8 mouse cellular contexts compared by ENCODE assay signal in genomic region chr10:3696727-3697348, GRCm38 (mm10). TPM values are rescaled to one million over a fixed set of nuclear protein-coding genes. Genes with fewer than 3 reads are reported as not detected.
DNase-seq lines count a peak whose midpoint lies in the region; ATAC-seq and TF ChIP-seq lines count a peak whose summit lies in the region.

No protein-coding gene starts in this region.

- H3K27ac ChIP-seq in liver, adult 2 months (replicated peaks; ENCODE audit: insufficient read depth, low read depth, low read length) = peak overlapping the region; percentile 69
- no peak overlapping the region for H3K27ac ChIP-seq in liver, embryonic 12.5 days
- peak overlapping the region; percentile 79 for H3K27ac ChIP-seq in embryonic facial prominence, embryonic 14.5 days (replicated peaks; ENCODE audit: low read depth, low read length)
- H3K27ac ChIP-seq in heart, embryonic 10.5 days = peak overlapping the region; percentile 47; the same call in 1 of the 2 replicates
- peak overlapping the region; percentile 56 for H3K27ac ChIP-seq in lung, embryonic 16.5 days (ENCODE audit: low read length)

- no peak for TF ChIP-seq CTCF in liver, adult 2 months (IDR thresholded peaks at IDR 0.05; ENCODE audit: low read depth, low read length)

- no peaks in the 10 kb centered on the region for H3K36me3 ChIP-seq in liver, adult 2 months (ENCODE audit: control insufficient read depth, insufficient read depth, low read length)
- H3K36me3 ChIP-seq in liver, embryonic 12.5 days = no peaks in the 10 kb centered on the region
- no peaks in the 10 kb centered on the region for H3K36me3 ChIP-seq in embryonic facial prominence, embryonic 14.5 days (ENCODE audit: control insufficient read depth, insufficient read depth, low read length)
- no peaks in the 10 kb centered on the region for H3K36me3 ChIP-seq in heart, embryonic 10.5 days
- H3K36me3 ChIP-seq in lung, embryonic 16.5 days (ENCODE audit: control insufficient read depth, insufficient read depth, low read length) = no peaks in the 10 kb centered on the region

- ATAC-seq in liver, embryonic 12.5 days = no peak
- ATAC-seq in embryonic facial prominence, embryonic 14.5 days (ENCODE audit: low read depth) = peak; percentile 69
- ATAC-seq in lung, embryonic 16.5 days (ENCODE audit: low read depth) = peak; percentile 71

- 0 out of 2 replicates have a peak, but pooled peaks cover 2% of the 10 kb centered on the region for H3K4me1 ChIP-seq in liver, adult 2 months (ENCODE audit: control insufficient read depth, insufficient read depth, low read length)
- no peaks in the 10 kb centered on the region for H3K4me1 ChIP-seq in liver, embryonic 12.5 days
- peaks cover 25% of the 10 kb centered on the region for H3K4me1 ChIP-seq in embryonic facial prominence, embryonic 14.5 days (ENCODE audit: control insufficient read depth, insufficient read depth, low read length)
- no peaks in the 10 kb centered on the region for H3K4me1 ChIP-seq in heart, embryonic 10.5 days
- peaks cover 19% of the 10 kb centered on the region for H3K4me1 ChIP-seq in lung, embryonic 16.5 days (replicated peaks; ENCODE audit: control insufficient read depth, insufficient read depth, low read length)

- no peak for TF ChIP-seq POLR2A in liver, adult 2 months (IDR thresholded peaks at IDR 0.05; ENCODE audit: extremely low read depth, insufficient read depth, low read length)

- H3K79me2 ChIP-seq in liver, adult 2 months (ENCODE audit: control insufficient read depth, insufficient read depth, low read length) = no peaks in the 10 kb centered on the region

- H3K4me3 ChIP-seq in liver, adult 2 months (ENCODE audit: insufficient read depth, low read depth, low read length) = no peak overlapping the region
- no peak overlapping the region for H3K4me3 ChIP-seq in liver, embryonic 12.5 days
- no peak overlapping the region for H3K4me3 ChIP-seq in embryonic facial prominence, embryonic 14.5 days (ENCODE audit: low read depth, low read length)
- no peak overlapping the region for H3K4me3 ChIP-seq in heart, embryonic 10.5 days
- H3K4me3 ChIP-seq in lung, embryonic 16.5 days (ENCODE audit: low read length) = no peak overlapping the region

- 56% methylated on average over 8 of the region's 8 CpGs for WGBS in liver, adult 2 months
- WGBS in liver, embryonic 12.5 days (ENCODE audit: insufficient replicate concordance) = 19% methylated on average over 8 of the region's 8 CpGs
- WGBS in embryonic facial prominence, embryonic 14.5 days = 29% methylated on average over 8 of the region's 8 CpGs
- WGBS in heart, embryonic 10.5 days = 48% methylated on average over 8 of the region's 8 CpGs
- 16% methylated on average over 8 of the region's 8 CpGs for WGBS in lung, embryonic 16.5 days

- H3K4me2 ChIP-seq in liver, embryonic 12.5 days = no peak overlapping the region
- peak overlapping the region; percentile 32 for H3K4me2 ChIP-seq in embryonic facial prominence, embryonic 14.5 days (ENCODE audit: low read depth, low read length)
- H3K4me2 ChIP-seq in lung, embryonic 16.5 days (ENCODE audit: low read depth, low read length) = peak overlapping the region; percentile 35

- no peaks in the 10 kb centered on the region for H3K9me3 ChIP-seq in liver, embryonic 12.5 days (replicated peaks)
- H3K9me3 ChIP-seq in embryonic facial prominence, embryonic 14.5 days (ENCODE audit: control insufficient read depth, low read length) = no peaks in the 10 kb centered on the region
- H3K9me3 ChIP-seq in heart, embryonic 10.5 days = no peaks in the 10 kb centered on the region
- no peaks in the 10 kb centered on the region for H3K9me3 ChIP-seq in lung, embryonic 16.5 days (ENCODE audit: control insufficient read depth, low read length)

- DNase-seq in liver, adult 2 months (ENCODE audit: extremely low read depth, low read depth, low spot score) = peak; percentile 13
- peak; percentile 84 for DNase-seq in embryonic facial prominence, embryonic 14.5 days (ENCODE audit: low spot score)
- DNase-seq in heart, embryonic 10.5 days (ENCODE audit: low spot score) = no peak
- DNase-seq in kidney, postnatal 14 days = peak; percentile 56
- DNase-seq in spleen, adult 18-20 months = no peak
- no peak for DNase-seq in spleen, postnatal 14 days (ENCODE audit: low spot score in 2 of 2)

- no peak overlapping the region for H3K9ac ChIP-seq in liver, adult 2 months (ENCODE audit: low read depth, low read length)
- no peak overlapping the region for H3K9ac ChIP-seq in liver, embryonic 12.5 days
- H3K9ac ChIP-seq in embryonic facial prominence, embryonic 14.5 days (ENCODE audit: low read depth, low read length) = peak overlapping the region; percentile 32; the same call in 1 of the 2 replicates
- H3K9ac ChIP-seq in lung, embryonic 16.5 days (ENCODE audit: low read length) = no peak overlapping the region

- H3K27me3 ChIP-seq in liver, adult 2 months (ENCODE audit: control insufficient read depth, insufficient read depth, low read length) = no peaks in the 10 kb centered on the region
- no peaks in the 10 kb centered on the region for H3K27me3 ChIP-seq in liver, embryonic 12.5 days (replicated peaks)
- no peaks in the 10 kb centered on the region for H3K27me3 ChIP-seq in embryonic facial prominence, embryonic 14.5 days (replicated peaks; ENCODE audit: control insufficient read depth, insufficient read depth, low read length)
- no peaks in the 10 kb centered on the region for H3K27me3 ChIP-seq in heart, embryonic 10.5 days (ENCODE audit: insufficient read depth, poor library complexity, severe bottlenecking)
- H3K27me3 ChIP-seq in lung, embryonic 16.5 days (ENCODE audit: control insufficient read depth, insufficient read depth, low read depth, low read length) = no peaks in the 10 kb centered on the region

RNA-seq across cellular contexts. Expression of gene Plekhg1, which starts 43.3 kb away (rescaled TPM):
- total RNA-seq in liver, adult 2 months (2014; rRNA removed) = 4.0 and 6.0 TPM in 2 replicates
- polyA plus RNA-seq in liver, adult 2 months (2012; rRNA removed) = 0.77 and 1.2 TPM in 2 replicates
- 2.1 and 3.2 TPM in 2 replicates for polyA plus RNA-seq in liver, embryonic 12.5 days (2016; fragmentation: Nextera tagmentation; extraction: Ambion mirVana)
- polyA plus RNA-seq in embryonic facial prominence, embryonic 14.5 days (2014; fragmentation: Nextera tagmentation; extraction: Ambion mirVana) = 16.0 and 17.5 TPM in 2 replicates
- polyA plus RNA-seq in heart, embryonic 10.5 days (2016; fragmentation: Nextera tagmentation; extraction: Ambion mirVana) = 5.0 and 6.1 TPM in 2 replicates
- polyA plus RNA-seq in lung, embryonic 16.5 days (2015; fragmentation: Nextera tagmentation; extraction: Ambion mirVana) = 11.0 and 11.9 TPM in 2 replicates

Comparison
In these comparisons a context has a peak if more than half of its experiments do, and no peak if none do; other contexts are left out.
1. DNase-seq: peak in liver, adult 2 months (single experiment), embryonic facial prominence, embryonic 14.5 days (single experiment) and kidney, postnatal 14 days (single experiment); none in heart, embryonic 10.5 days (single experiment), spleen, adult 18-20 months (0 of 2) and spleen, postnatal 14 days (0 of 2).